Mouse (Mus musculus) midbrain, embryonic 16.5 days (tissue): ENCODE results near the gene Insl5. TPM values are rescaled to one million over a fixed set of nuclear protein-coding genes. Genes with fewer than 3 reads are reported as not detected.

ENCODE experiments used
- ATAC-seq: fragments of 200-750 bp; cut with Nextera tagmentation; 2 replicates; pipeline ENCODE4 v1.8.0; 2017; ENCODE audit warnings: moderate TSS enrichment
- H3K27ac ChIP-seq: fragments of 300-500 bp; sonication (generic); 2 replicates; pipeline ENCODE4 v1.5.1; 2014; ENCODE audit warnings: mild to moderate bottlenecking, low read length, mixed read lengths
- H3K27me3 ChIP-seq: fragments of 300-500 bp; sonication (generic); 2 replicates; pipeline ENCODE4 v1.6.1; 2014; ENCODE audit warnings: low read depth, low read length, mixed read lengths; ENCODE audit not compliant: control insufficient read depth, insufficient read depth
- H3K36me3 ChIP-seq: fragments of 300-500 bp; sonication (generic); 2 replicates; pipeline ENCODE4 v1.6.1; 2014; ENCODE audit warnings: mild to moderate bottlenecking, low read length, moderate library complexity, mixed read lengths; ENCODE audit not compliant: control insufficient read depth, insufficient read depth
- H3K4me1 ChIP-seq: fragments of 300-500 bp; sonication (generic); 2 replicates; pipeline ENCODE4 v1.6.1; 2014; ENCODE audit warnings: mild to moderate bottlenecking, low read length, mixed read lengths; ENCODE audit not compliant: control insufficient read depth, insufficient read depth
- H3K4me2 ChIP-seq: fragments of 300-500 bp; sonication (generic); 2 replicates; pipeline ENCODE4 v1.6.1; 2014; ENCODE audit warnings: mild to moderate bottlenecking, low read length, mixed read lengths
- H3K4me3 ChIP-seq: fragments of 300-500 bp; sonication (generic); 2 replicates; pipeline ENCODE4 v1.5.1; 2014; ENCODE audit warnings: low read depth, mild to moderate bottlenecking, low read length, moderate library complexity, mixed read lengths
- H3K9ac ChIP-seq: fragments of 300-500 bp; sonication (generic); 2 replicates; pipeline ENCODE4 v1.6.1; 2014; ENCODE audit warnings: low read depth, low read length, mixed read lengths
- H3K9me3 ChIP-seq: fragments of 300-500 bp; sonication (generic); replicated peaks from 2 replicates; pipeline ENCODE4 v1.6.1; 2014; ENCODE audit warnings: mild to moderate bottlenecking, low read length, mixed read lengths; ENCODE audit not compliant: control insufficient read depth, poor library complexity, severe bottlenecking
- WGBS: fragments of 180-500 bp; shearing (Covaris S2); extraction: QIAGEN DNeasy Blood & Tissue Kit; methylation state at CpG from one replicate; pipeline ENCODE4 v1.1.7; 2014; 5-methylcytosine and 5-hydroxymethylcytosine counted together
- polyA plus RNA-seq: library from polyadenylated mRNA; unstranded; fragments of >200 nt; fragmentation: Nextera tagmentation; extraction: Ambion mirVana; gene quantifications from 2 replicates; pipeline ENCODE4 v1.2.1, GENCODE M21; 2015

Gene Insl5
- 0.57 and 0.65 TPM in 2 replicates for polyA plus RNA-seq

DNA sequence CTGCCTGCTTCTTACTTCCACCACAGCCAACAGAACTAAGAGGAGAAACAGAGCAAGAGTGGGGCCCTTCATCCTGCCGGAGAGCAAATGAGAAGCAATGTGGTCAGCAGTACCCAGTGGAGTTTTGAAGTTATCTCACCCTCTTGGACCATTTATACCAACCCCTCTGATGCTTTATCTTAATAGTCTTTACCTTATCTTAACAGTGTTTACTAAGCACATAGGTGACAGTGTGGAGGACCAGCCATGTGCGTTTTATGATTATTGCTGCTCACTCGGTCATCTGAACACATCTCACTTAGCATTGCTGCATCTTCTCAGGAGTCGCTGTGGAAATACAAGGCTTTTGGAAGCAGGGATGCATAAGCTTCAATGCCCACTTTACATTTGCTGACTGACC, at the start of gene Insl5:
TSS of gene Insl5 (minus strand) at position 222 of the 400 bp plus-strand sequence.
- no peak within 1 kb of the TSS for H3K4me2 ChIP-seq
- WGBS, result 96% methylated on average over 4 of the region's 4 CpGs
- ATAC-seq, result no peak

DNA sequence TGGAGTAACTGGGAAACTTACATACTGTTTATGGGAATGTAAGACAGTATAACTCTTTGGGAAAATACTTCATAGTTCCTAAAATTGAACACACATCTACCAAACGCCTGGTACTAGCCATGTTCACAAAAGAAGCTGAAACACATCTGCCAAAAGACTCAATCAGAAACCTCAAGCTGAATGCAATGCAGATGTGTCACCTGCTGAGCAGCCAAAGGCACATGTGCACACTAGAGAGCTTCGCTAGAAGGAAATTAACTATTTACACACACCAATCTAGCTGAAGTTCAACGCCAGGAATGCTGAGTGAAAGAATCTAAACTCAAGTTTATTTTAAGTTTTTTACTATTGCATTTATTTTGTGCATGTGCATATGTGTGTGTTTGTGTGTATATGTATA, 44.0 kb upstream of the Insl5 start:
- Histone ChIP-seq H3K36me3 (no peaks in the 10 kb centered on the region), H3K4me3 (no peak overlapping the region), H3K9me3 (no peaks in the 10 kb centered on the region), H3K4me2 (no peak overlapping the region), H3K27me3 (no peaks in the 10 kb centered on the region), H3K4me1 (peaks cover 4% of the 10 kb centered on the region; the same call in 1 of the 2 replicates), H3K9ac (no peak overlapping the region), H3K27ac (no peak overlapping the region)
- 70% methylated on average over 3 of the region's 3 CpGs for WGBS
- no peak for ATAC-seq

More for the DNA sequence above, at the start of gene Insl5:
- Histone ChIP-seq H3K9ac (no peak within 1 kb of the TSS), H3K9me3 (no peaks in the 10 kb centered on the region), H3K27ac (no peak within 1 kb of the TSS), H3K4me3 (no peak within 1 kb of the TSS), H3K36me3 (no peaks in the 10 kb centered on the region), H3K27me3 (no peaks in the 10 kb centered on the region), H3K4me1 (no peaks in the 10 kb centered on the region)

DNA sequence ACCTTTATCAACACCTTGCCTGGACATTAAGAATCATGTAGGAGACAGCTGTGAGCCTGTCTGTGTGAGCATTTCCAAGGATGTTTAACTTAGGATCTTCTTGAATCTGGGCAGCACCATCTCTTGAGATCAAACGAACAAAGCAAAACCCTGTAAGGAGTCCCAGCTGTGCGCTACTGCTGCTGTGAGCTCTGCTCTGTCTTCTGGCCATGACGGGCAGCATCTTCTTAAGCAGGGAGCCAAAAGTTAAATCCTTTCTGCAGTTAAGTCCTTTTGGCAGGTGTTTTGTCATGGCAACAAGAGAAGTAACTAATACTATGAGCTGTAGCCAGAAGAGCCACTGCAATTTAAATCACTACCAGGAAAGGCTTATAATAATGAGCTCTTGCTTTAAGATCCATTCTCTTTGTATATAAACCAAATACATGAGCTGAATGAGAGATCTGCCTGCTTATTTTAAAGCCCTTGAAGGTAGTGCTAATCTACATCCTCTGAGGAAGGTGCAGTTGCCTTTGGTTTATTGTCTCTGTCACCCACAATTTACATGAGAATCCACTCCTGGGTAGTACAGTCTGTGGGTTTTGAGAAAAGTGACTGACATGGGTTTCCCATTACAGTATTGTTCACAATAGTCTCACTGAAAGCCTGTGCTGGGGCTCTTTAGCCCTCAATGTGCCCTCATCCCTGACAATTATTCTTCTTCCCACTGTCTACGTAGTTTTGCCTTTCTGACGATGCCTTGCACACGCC, 41.4 kb upstream of the Insl5 start:
- Histone ChIP-seq H3K9ac (no peak overlapping the region), H3K4me2 (no peak overlapping the region), H3K4me3 (no peak overlapping the region), H3K36me3 (no peaks in the 10 kb centered on the region), H3K9me3 (no peaks in the 10 kb centered on the region), H3K27ac (no peak overlapping the region), H3K4me1 (peaks cover 4% of the 10 kb centered on the region; the same call in 1 of the 2 replicates), H3K27me3 (no peaks in the 10 kb centered on the region)
- peak; percentile 39; the same call in 1 of the 2 replicates for ATAC-seq
- WGBS, result 31% methylated on average over 6 of the region's 6 CpGs

DNA sequence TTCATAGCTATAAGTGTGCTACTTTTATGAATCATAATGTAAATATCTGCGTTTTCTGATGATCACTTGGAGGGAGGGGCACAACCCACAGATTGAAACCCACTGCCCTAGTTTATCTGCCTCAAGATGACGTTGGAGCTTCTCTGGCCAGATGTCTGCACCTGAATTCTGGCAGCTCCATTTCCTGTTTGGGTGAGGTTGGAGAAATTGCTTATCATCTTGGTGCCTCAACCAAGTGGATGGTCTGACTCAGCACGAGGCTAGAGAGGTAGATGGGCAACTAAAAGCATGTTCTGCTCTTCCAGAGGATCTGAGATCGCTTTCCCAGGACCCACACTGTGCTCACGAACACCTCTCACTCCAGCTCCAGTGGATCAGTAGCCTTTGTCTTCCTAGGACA, 38.3 kb upstream of the Insl5 start:
- ATAC-seq, result no peak
- H3K4me2 ChIP-seq, result no peak overlapping the region
- H3K9ac ChIP-seq, result no peak overlapping the region
- H3K27me3 ChIP-seq, result no peaks in the 10 kb centered on the region
- WGBS, result 84% methylated on average over 5 of the region's 5 CpGs
- H3K9me3 ChIP-seq, result no peaks in the 10 kb centered on the region
- no peaks in the 10 kb centered on the region for H3K36me3 ChIP-seq
- no peak overlapping the region for H3K4me3 ChIP-seq
- peaks cover 4% of the 10 kb centered on the region; the same call in 1 of the 2 replicates for H3K4me1 ChIP-seq
- H3K27ac ChIP-seq, result no peak overlapping the region

DNA sequence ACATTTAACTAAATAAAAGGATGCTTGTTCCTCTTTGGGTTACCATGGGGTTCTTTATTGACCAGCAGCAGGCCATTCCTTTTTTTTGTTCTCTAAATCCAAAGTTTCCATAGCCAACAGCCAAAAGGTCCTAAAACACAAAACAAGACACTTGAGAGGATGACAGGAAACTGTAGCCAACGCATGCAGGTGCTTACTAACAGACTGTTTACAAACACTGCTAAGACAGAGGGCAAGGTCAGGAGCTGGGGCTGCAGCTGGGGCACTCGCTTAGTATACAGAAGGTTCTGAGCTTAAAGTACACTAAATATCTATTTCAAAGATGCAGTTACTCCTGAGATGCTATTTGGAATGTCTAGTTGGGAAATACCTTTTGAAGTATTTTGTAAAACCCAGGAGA, 37.8 kb upstream of the Insl5 start:
- H3K27me3 ChIP-seq, result no peaks in the 10 kb centered on the region
- no peak overlapping the region for H3K9ac ChIP-seq
- no peak for ATAC-seq
- H3K36me3 ChIP-seq, result peaks cover 3% of the 10 kb centered on the region; the same call in 1 of the 2 replicates
- no peak overlapping the region for H3K27ac ChIP-seq
- no peak overlapping the region for H3K4me3 ChIP-seq
- H3K4me1 ChIP-seq, result peaks cover 4% of the 10 kb centered on the region; the same call in 1 of the 2 replicates
- H3K4me2 ChIP-seq, result no peak overlapping the region
- H3K9me3 ChIP-seq, result no peaks in the 10 kb centered on the region
- 80% methylated on average over 2 of the region's 2 CpGs for WGBS

DNA sequence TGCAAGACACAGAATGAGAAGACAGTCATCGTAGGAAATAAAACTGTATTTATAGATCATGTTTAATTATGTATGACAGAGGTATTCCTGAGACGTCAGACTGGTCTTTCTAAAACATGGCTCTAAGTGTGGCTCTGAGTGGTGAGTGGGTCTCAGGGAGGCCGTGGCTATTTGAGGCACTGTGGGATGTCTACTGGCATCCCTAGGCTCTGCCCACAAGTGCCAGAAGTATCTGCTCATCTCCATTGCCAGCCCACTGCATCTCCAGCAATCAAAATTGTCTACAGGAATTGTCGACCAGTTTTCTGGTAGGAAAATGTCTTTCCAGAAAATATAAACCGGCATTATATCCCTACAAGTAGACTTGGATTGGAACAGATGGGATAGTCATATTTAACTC, 30.3 kb upstream of the Insl5 start:
- Histone ChIP-seq H3K4me3 (no peak overlapping the region), H3K9ac (no peak overlapping the region), H3K36me3 (peaks cover 5% of the 10 kb centered on the region; the same call in 1 of the 2 replicates), H3K4me1 (no peaks in the 10 kb centered on the region), H3K9me3 (no peaks in the 10 kb centered on the region), H3K4me2 (no peak overlapping the region), H3K27me3 (no peaks in the 10 kb centered on the region), H3K27ac (no peak overlapping the region)
- ATAC-seq, result no peak
- 91% methylated on average over 5 of the region's 5 CpGs for WGBS

DNA sequence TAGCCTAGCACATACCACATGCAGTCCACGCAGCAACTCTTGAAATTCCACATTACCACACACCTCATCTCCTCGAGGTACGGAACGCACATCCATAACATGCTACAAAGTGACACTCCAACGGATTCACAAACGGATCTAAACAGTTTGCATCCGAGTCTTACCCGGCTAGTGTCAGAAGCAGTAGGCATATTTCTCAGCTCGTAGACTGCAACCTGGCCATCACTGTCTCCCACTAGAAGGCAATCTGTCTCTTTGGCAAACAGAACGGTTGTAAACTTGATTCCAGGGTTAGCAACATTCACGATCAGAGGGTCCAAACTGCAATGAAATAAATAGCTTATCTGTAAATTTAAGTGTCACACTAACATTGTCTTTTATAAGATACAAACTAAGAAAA, 21.4 kb upstream of the Insl5 start:
- 93% methylated on average over 11 of the region's 11 CpGs for WGBS
- Histone ChIP-seq H3K27ac (no peak overlapping the region), H3K4me2 (no peak overlapping the region), H3K9ac (no peak overlapping the region), H3K27me3 (no peaks in the 10 kb centered on the region), H3K4me3 (no peak overlapping the region), H3K9me3 (no peaks in the 10 kb centered on the region), H3K4me1 (no peaks in the 10 kb centered on the region), H3K36me3 (peaks cover 2% of the 10 kb centered on the region; the same call in 1 of the 2 replicates)
- no peak for ATAC-seq

DNA sequence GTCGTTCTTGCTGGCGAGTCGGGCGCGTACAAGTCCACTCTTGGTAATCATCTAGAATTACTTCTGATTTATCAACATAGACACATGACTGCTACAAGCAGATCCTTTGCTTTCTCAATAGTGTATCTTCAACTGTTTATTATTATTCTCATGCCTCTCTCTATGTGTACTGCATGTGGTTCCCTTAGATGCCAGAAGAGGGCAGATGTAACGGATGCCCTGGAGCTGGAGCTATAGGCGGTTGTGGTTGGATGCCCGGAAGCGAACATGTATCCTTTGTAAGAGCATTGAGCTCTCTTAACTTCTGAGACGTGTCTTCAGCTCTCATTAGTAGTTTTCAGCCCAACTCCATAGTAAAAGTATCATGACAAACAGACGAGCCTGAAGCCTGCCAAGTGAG, 16.4 kb upstream of the Insl5 start:
- Histone ChIP-seq H3K4me1 (no peaks in the 10 kb centered on the region), H3K27me3 (no peaks in the 10 kb centered on the region), H3K4me3 (no peak overlapping the region), H3K27ac (no peak overlapping the region), H3K9ac (no peak overlapping the region), H3K36me3 (0 out of 2 replicates have a peak, but pooled peaks cover 2% of the 10 kb centered on the region), H3K4me2 (no peak overlapping the region), H3K9me3 (no peaks in the 10 kb centered on the region)
- WGBS, result 93% methylated on average over 11 of the region's 11 CpGs
- ATAC-seq, result no peak

DNA sequence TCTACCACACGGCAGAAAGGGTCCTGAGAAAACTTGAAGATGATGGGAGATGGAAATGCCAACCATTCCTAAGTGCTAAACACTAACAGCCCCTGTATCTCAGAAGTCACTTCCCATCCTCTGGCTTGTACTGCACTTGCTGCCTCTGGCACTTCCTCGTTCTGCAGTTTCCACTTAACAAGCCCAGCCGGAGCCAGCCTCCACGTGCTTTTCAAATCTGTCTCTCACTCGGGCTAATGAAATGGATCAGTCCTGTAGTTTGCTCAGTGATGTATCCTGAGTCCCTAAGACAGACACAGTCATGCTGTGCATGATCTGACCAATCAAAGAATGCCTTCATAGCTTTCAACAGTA, 13.2 kb upstream of the Insl5 start:
- 70% methylated on average over 5 of the region's 5 CpGs for WGBS
- Histone ChIP-seq H3K36me3 (0 out of 2 replicates have a peak, but pooled peaks cover 2% of the 10 kb centered on the region), H3K9me3 (no peaks in the 10 kb centered on the region), H3K4me1 (no peaks in the 10 kb centered on the region), H3K27ac (no peak overlapping the region), H3K4me2 (no peak overlapping the region), H3K27me3 (no peaks in the 10 kb centered on the region), H3K9ac (no peak overlapping the region), H3K4me3 (no peak overlapping the region)
- no peak for ATAC-seq
